Mouse (Mus musculus) 416B (cell line): ENCODE measurements around the gene Rock2.

ENCODE experiments used
- DNase-seq: peaks from one replicate; pipeline ENCODE4 v3.0.0; 2011; ENCODE audit warnings: low read depth

The Rock2 gene

DNA sequence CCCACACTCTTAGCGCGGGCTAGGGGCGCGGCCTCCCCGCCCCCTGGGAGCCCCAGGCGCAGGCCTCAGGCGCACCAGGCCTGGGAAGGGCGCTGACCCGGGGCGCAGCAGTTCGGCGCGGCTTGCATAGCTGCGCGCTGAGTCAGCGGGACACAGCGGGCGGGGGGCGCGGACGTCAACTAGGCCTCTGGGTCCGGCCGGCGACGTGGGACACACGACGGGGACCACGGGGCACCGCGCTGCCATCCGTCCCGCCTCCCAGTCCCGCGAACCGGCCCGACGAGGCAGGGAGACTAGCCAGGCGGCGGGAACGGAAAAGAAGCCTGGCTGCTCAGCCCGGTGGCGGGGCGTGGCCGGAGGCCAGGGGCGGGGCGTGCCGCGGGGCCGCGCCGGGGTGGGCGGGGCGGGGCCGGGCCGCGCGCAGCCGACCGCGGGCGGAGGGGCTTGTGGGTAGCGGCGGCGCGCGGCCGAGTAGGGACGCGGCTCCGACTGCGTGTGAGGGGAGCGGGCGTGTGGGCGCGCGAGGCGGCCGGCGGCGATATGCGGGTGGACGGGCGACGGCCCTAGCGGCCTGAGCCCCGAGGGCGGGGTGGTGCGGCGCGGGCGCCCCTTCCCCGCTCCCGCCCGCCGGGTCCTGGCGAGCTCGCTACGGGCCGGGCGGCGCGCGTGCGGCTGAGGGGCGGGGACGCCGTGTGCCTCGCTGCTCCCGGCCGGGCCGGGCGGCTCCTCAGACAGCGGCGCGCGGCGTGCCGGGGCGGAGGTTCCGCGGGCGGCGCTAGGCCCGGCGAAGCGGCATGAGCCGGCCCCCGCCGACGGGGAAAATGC lies at the start of gene Rock2:
Rock2 (plus strand) TSS at position 500 of the 825 bp plus-strand sequence.
- peak; percentile 79 for DNase-seq

DNA sequence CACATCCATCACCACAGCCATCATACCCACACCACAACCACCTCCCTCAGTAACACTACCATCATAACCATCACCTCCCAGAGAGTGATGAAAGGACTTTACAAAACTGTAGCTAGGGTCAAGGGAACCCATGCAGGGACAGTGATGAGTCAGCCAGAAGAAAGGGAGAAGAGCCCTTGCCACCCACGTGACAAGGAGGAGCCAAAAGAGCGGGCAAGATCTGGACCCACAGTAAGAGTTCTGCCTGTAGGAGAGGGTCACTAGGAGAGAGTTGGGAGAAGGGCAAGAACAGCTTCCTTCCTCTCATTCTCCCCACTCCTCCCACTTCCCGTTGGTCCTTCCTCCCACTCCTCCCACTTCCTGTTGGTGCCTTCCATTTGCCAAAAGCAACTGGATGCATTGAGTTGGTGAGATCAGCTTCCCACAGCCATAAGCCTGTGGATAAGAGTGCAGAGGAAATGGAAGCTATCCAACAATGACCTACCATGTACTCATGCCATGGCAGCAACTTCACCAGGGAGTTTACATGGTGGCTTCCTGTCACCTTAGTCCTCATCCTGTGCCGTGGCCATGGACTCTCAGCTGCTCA lies 47.4 kb upstream of the Rock2 start:
- peak; percentile 44 for DNase-seq

DNA sequence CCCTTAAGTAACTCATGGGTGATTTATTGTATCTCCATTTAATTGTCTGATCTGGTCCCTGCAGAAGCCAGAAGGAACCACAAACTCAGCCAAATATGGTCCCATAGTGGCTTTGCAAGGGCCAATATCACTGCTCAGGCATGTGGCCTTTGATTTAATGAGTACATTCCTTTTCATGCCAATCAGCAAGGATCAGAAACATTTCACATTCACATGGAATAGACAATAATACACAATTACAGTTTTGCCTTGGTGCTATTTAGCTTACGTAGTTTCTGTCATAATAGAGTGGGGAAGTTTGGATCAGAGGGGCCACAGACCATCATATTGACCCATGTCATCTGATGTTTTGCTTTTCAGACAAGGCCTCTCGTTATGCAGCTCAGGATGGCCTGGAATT lies 46.2 kb upstream of the Rock2 start:
- no peak for DNase-seq

DNA sequence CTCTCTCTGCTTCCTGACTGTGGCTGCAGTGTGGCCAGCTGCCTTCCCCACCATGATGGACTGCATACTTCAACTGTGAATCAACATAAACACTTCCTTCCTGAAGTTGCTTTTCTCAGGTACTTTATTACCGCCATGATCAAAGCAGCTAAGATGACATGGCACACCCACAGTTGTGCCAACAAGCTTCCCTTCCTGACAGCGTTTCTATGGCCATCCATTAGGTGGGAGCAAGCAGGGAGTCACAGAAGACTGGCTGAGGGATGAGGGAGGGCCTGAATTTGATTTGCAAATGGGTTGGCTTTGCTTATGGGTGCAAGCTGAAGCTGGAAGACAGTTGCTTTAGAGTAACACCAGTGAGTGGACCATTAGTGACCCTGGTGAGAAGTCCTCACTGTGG lies 44.9 kb upstream of the Rock2 start:
- peak; percentile 39 for DNase-seq

DNA sequence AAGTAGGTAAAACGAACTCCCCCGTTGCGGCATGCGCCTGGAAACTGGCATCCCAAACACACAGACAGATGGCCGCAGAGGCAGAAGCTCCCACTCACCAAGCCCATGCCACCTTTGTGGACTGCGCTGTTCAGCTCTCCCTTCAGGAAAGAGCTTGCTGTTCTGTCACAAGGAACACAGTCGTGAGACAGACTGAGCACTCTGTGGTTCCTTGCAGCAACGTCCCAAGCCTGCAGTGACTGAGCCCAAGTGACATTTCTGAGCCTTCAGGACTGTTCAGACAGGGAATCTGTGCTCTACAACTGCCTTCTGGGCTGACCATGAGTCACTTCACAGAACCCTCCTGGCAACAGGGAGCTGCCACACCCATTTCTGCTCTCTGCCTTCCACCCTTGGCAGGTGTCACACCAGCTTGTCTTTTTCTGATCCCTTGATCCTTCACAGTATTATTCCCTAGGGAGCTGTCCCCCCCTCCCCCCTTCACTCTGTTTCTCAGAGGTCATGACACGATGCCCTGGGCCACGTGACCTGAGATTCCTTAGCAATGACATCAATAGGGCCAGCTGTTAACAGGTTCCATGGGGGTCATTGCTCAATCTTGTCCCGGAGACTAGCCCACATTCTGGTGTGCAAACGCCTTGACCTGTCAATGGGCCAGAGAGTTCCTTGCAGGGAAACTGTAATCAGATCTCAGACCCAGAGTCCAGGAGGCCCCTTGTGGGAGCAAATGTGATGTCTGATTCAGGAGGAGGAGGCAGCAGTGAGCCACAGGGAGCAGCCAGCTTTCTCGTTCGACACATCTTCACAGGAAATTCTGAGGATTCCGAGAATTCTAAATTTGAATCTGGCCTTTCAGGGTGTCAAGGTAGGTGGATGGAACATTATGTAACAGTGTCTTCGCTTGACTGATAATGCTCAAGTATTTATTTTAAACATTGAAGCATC lies 44.0 kb upstream of the Rock2 start:
- no peak for DNase-seq

DNA sequence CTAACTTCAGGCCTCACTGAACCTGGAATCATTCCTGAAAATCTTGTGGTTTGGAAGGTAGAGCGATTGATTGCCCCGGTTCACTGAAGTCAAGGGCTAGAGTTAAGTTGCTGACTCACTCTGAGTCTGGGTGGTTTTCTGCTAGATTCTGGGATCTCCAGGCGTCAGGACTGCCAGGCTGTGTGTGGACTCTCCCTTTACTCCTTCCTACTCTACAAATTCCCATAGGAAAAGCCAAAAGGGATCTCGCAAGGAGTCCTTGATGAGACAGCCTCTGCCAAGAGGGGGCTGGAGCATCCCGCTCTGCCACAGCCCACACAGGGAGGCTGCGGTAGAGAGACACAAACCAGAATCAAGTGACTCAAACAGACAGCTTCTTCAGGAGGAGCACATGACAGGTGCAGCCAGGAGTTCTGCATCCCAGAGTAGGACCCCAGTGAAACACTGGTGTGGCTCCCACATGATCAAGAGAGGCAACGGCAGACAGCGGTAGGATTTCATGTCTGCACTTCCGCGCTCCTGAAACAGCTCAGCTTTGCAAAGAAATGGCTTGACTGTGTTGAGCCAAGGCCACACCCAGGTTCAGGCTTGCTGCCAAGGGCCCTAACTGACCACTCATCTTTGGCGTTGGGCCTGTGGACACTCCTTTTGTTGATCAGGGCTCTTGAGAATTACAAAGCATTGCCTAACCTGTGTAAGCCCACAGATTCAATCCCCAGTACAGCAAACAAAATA lies 41.1 kb upstream of the Rock2 start:
- peak; percentile 93 for DNase-seq

DNA sequence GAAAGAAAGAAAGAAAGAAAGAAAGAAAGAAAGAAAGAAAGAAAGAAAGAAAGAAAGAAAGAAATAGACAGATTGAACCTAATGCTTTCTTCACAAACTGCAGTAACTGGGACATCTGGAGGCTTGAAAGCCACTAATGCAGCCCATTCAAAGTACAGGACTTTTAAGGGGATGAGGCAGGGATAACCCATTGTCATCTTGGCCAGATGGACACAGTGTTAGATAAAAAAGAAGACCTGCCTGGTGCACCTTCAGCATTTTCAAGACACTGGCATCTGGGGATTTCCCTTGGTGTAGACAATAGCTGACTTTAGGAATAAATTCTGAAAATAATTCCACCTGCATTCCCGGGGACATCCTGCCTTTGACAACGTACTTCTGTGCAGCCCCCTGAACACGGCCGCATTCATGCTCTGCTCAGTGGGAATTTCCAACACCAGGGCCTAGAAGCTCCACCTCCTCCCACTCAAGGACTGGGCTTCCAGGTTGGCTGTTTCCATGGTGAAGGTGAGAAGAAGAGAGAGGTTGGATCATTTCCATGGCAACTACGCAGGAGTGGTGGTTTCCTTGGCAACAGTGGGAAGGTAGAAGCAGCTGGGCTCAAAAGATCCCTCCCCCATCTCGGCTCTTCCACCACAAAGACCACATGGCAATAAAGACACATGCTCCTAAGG lies 38.9 kb upstream of the Rock2 start:
- DNase-seq: no peak

DNA sequence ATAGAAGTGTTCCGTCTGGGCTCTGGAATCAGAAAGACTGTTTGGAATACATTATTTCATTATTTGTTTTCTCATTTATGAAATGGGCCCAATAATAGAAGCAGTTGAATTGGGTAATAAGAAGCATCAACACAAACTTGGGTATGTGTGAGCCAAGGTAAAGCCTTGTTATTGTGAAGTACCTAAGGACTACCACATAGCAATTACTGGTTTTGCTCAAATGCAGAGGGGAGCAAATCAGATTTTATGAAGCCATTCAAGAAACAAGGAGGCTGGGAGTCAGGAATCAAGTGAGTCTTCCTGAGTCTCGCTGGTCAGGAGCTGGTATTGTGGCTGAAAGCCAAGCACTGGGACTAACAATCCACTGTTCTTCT lies 38.4 kb upstream of the Rock2 start:
- DNase-seq: no peak

DNA sequence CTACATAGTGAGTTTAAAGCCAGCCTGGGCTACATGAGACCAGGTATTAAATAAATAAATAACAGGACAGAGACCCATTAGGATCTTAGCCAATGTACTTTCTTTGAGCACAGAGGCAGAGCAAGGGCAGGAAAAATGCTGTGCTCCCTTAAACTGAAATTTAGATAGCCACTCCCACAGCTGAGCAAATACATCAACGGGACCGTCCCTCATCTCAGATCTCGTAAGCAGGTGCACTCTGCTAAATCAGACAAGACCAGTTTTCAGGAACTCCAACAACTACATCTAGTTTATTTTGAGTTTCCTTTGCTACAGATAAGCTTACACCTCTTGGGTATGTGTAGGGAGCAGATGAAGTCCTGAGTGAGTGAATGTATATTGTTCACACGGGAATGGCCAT lies 36.6 kb upstream of the Rock2 start:
- no peak for DNase-seq

DNA sequence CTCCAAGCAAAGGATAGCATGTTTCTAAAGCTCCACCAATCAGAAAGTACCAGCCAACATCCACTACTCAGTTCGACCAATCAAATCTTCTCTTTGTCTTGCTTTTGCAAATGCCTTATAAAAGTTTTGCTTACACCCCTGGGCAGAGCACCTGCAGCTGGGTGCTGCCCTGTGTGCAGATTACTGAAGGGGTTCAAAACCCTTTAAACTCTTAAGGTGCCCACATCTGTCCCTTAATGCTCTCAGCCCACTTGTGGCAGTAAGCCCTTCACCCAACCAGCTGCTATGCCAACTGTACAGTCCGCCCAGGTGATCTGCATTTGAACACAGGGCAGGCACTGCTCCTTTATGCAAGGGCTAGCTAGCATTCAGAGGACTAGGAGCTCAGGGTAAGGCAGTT lies 34.9 kb upstream of the Rock2 start:
- DNase-seq: no peak

DNA sequence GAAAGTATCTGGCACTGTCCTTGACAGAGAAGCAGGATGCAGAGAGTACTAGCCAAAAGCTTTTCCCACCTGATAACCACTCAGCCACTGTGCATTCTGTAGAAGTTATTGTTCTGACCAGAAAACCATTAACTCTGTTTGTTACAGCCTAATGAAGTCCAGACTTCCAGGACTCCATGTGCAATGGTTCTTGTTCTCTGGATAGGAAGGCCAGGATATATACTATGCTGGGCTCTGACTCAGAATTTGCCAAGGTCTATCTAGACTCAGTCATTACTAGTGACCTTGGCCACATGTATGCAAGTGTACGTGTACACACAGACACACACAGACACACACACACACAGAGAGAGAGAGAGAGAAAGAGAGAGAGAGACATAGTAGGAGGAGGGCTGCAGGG lies 34.2 kb upstream of the Rock2 start:
- DNase-seq: no peak

DNA sequence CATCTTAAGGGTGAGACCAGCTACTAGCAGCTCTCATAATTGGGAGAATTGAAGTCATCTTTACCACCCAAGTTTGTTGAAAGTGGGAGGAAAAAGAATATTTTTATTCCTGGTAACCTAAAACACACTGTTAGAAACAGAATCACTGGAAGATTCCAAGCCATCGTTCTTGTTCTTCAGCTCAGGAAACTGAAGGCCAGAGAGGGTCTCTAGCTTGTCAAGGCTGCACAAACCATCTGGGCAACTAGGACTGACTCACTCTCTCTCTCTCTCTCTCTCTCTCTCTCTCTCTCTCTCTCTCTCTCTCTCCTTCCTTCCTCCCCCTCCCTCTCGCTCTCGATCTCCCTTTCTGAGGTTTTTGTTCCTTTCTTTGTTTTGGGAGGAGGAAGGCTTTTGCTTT lies 33.7 kb upstream of the Rock2 start:
- no peak for DNase-seq

DNA sequence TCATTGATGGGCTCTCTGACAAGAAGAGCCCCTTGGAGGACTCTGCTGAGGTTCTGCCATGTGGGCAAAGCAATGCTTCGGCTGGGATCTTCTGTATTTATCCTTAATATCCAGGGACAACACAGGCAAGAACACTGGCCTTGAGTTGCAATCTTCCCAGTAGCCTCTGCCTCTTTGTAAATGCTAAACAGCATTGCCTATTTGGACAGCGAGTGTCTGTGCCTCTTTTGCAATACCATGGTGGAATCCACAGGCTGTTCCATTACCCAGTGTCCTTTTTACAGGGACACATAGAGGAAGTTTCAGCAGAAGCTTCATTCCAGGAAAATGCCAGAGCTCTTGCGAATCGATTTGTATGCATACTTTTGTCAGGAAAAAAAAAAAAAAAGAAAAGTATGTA lies 30.2 kb upstream of the Rock2 start:
- no peak for DNase-seq

DNA sequence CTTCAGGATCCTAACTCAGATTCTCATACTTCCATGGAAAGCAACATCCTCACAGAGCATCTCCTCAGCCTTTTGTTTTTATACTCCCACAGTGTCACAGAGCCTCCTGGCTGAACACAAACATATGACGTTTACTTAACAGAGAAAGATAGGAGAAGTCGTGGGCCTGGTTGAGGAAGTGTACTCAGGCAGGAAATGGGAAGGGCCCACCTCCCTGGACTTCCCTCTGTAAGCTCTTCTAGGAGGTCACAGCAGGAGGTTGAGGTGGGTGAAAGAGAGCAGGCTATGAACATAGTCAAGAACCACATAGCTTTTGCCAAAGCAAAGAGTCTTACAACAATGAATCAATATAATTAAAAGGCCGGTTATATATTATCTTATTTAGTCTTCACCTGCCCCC lies 28.8 kb upstream of the Rock2 start:
- no peak for DNase-seq

DNA sequence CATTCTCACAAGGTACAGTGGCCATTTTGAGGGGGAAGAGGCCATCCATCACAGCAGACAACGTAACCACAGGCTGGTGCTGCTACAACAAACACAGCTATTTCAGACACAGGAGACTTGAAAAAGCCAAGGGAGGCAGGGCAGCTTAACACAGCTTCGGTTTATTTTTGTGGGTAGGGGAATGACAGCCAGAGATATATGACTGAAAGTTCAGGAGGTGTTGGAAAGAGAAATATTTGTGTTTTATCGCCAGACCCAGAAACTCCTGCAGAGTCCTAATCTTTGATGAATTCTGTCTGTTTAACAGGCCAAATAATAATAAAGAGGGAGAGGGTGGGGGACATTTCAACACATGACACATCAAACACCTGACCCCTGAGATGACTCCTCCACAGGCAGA lies 28.2 kb upstream of the Rock2 start:
- DNase-seq: no peak

DNA sequence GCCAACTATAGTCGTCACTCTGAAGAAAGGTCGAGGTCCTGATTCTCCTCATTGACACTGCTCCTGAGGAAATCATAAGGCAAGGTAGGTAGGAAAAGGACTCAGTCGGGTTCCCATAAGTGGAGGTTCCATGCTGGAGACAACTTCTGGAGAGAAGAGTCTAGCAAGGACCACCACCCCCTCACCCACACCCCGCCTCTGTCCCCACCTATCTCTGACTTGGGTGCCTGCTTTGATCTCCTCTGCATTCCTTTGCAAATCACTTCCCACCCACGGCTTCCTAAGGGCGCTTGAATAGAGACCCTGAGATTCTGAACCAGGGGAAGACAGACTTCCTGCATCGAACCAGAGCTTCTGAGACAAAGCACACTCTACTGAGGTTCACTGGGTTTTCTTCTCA lies 27.4 kb upstream of the Rock2 start:
- no peak for DNase-seq

DNA sequence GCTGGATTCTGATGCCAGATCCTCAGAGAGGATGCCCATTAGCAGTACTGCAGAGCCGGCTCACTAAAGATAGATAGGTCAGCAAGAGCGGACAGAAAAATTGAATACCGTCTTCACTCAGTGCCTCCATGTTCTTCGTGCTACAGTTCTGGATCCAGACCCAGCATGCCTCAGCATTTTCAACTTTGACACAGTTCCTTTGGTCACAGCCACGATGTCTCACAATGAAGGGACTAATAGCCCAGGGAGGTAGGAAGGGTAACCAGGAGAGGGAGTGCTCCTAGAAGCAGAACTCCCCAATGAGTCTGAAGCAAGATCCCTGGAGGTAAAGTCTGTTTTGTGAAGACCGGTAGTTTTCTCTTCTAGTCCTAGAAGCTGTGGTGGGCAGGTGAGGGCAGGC lies 26.1 kb upstream of the Rock2 start:
- no peak for DNase-seq

DNA sequence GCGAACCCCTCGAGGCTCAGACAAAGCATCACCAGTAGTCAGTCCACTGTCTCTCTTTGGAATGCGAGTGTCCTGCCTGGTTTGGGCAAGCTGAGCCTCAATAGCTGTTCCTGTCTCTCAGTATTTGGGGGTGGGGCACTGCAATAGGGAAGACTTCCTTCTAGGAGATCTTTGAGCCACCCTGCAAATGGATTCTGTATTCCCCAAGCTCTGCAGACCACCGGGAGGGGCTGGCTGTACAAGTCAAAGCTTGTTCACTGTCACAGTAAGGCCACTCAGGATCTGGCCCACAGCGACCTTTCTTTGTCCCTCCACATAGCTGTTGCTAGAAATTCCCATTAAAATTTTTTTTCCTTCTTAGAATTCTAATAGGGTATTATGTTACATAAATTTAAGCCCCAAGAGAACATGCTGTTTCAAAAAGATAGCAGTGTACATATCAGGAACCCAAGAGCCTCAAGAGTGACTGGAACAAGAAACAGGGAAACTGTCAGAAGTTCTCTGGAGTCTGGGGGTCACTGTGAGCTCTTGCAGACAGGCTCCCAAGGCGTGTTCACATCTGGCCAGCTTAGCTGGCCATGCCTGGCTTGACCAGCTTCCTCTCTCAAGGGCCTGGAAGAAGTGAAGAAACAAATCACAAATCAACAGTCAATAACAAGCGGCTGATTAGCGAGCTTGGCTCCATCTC lies 25.5 kb upstream of the Rock2 start:
- no peak for DNase-seq

DNA sequence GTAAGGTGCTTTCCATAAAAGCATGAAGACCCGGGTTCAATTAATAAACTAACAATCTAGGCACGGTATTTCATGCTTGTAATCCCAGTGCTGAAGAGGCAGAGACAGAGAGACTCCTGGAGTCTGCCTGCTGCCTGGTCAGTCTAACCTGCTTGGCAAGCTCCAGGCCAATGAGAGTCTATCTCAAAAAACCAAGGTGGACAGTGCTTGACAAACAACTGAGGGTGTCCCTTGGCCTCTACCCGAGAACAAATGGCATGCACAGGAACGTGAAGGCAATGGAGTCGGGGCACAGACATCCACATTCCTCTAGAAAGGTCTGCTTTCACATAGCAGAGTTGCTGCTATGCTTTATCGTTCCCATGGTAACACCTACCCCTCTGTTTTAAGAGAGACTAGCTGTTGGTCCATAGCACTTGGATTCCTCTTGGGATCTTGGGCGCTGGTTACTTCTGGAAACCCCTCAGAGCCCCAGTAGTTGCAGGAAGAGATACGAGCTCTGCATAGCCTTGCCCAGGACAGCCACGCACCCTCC lies 24.8 kb upstream of the Rock2 start:
- DNase-seq: no peak

DNA sequence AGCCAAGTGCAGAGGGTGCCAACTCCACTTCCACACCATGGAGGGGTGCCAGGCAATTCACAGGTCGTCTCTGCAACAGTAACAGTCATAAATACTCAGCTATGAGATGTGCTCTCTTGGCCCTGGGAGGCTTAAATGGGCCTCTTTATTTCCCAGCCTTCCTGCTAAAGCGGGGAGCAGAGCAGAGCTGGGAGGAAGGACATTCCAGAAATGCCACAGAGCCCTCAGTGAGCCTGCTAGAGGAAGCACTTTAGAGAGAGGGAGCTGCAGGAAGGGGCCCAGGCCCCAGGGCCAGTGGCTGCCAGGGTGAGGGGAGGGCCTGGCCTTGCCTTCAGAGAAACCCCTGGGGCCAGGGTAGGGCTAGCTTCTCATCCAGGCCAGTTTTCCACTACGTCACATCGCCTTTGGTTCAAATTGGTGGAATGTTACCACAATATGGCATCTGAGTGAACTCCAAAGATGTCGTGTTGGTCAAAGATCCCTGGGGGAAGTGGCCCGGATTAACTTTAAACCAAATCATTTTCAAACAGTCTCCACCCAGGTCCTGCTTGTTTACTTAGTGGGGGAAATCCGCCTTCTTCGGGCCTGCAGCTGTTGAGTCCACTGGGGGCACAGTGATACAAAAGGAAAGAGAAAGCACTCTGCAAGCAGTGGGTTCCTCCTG lies 24.2 kb upstream of the Rock2 start:
- no peak for DNase-seq
